Mouse (Mus musculus): Measurements from ENCODE around the gene Vmn1r55.
"Not testable (repeated sequence)": the region's sequence is repeated elsewhere in the genome, so short reads cannot be mapped to it uniquely, and the experiment has no call there.

Gene Vmn1r55

GRCm38 (mm10) chr7:5149570-5149969, at the start of gene Vmn1r55:
Vmn1r55 (minus strand) TSS chr7:5149670.
- DNase-seq = not testable (repeated sequence)

DNA sequence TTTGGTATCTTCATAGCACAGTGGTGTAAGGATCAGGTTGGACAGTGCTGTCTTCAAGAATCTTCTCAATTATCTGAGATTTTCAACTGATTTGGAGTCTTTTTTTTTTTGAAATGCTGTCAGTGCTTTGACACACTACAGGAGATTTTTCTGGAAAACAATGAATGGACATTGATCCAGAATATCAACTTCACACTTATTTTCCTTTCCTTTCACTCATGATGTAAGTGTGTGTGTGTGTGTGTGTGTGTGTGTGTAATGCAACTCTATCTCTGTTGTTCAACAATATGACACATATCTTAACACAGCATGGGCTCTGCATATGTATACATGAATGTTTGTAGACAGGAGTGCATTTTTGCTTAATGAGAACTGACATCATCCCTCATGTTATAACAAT, 47.2 kb upstream of the Vmn1r55 start, which contains the start of gene Vmn1r56:
TSS of gene Vmn1r56 (minus strand) at position 101 of the 400 bp plus-strand sequence.
- DNase-seq = not testable (repeated sequence)

DNA sequence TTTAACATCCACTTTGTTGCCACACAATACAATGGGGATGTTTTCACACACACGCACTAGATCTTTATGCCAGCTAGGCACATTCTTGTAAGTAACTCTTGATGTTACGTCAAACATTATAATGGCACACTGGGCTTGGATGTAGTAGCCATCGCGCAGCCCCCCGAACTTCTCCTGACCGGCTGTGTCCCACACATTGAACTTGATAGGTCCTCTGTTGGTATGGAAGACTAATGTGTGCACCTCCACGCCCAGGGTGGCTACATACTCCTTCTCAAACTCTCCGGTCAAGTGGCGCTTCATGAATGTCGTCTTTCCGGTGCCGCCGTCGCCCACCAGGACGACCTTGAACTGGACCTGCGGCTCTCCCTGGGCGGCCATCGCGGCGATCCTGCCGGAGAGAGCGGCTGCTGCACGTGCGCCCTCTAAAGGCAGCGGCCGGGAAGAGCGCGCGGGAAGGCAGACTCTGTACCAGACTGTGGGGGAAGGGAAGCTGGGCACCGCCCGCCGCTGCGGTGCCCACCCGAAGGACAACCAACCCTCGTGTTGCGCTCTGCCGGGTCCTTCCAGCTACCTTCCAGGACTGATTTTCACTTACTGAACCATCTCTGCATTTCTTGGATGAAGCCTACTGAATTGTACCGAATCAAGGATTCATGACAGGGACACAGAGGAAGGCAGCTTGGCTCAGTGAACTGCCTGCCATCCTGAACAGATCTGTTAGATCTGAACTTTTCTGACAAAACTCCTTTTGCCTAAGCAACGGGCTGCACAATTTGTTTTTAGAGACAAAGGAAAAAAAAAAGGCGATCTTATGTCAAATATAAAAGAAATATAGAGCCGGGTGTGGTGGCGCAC, 23.7 kb downstream of the Vmn1r55 start, which contains the start of gene Rasl2-9:
TSS of gene Rasl2-9 (minus strand) at position 402 of the 858 bp plus-strand sequence.
- peak; percentile 70 for DNase-seq

DNA sequence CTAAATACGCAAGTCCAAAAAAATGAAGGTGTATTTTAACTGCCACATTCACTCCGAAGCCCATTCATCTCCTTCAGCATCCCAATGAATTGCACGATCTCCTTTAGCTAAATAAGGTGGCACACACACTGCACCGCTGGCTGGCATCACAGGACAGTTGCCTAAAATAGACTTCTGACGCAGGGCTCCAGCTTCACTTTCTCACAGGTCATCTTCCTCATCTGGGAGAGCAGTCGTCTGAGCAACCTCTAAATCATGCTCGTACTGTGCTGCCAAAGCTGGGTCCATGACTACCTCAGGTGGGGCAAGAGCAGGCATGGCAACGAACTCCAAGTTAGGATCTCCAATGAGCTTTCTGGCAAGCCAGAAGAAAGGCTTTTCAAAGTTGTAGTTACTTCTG, 24.4 kb downstream of the Vmn1r55 start:
- no peak for DNase-seq

GRCm38 (mm10) chr7:5116850-5117249, 32.6 kb downstream of the Vmn1r55 start, which contains the start of gene Rfpl4:
Rfpl4 (minus strand) TSS chr7:5116950.
- no peak for DNase-seq

DNA sequence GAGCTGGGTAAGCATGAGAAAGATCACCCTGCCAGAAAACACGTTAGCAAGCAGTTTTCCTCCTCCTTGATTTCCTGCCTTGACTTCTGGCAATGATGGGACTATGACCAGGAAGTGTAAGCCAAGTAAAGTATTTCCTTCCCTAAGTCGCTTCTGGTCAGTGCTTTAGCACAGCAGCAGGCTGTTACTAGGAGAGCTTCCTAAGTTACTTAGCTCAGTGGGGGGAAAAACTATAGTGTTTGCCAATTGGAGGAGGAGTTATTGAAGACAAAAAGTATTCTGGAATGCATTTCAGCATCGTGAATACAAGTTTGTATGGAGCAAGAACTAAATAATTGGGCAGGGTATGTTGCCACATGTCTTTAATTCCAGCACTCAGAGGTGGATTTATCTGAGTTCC, 36.8 kb downstream of the Vmn1r55 start:
- no peak for DNase-seq

DNA sequence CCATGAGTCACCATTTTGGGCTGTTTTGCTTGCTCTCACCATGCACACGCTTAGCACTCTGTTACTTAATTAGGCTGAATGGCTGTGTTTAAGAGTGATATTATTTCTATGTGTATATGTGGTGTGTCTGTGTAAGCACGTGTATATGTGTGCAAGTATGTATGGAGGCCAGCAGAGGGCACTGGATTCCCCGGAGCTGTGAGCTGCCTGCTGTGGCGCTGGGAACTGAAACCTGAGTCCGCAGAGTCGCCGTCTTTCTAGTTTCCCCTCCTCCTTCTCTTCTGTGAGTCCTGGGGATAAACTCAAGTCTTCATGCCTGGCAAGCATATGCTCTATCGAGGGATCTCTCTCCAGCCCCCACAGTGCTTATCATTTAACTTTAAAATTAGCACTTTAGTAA, 40.2 kb downstream of the Vmn1r55 start:
- no peak for DNase-seq

DNA sequence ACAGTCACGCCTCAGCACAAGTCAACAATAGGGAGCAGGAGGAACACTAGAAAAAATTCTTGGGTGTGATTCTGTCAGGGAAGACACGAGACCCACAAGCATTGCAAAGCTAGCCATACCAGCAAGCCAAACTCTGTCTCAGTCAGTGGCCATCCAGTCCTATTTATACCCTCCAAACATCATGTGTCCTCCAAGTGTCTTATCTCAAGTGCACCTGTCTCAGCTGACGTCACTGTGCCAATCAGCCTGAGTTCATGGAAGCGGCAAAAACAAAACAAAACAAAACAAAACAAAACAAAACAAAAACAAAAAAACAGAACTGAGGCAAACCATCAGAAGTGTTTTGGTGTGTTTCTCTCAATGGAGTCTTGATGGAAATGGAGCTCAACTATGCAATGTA, 41.2 kb downstream of the Vmn1r55 start:
- no peak for DNase-seq

DNA sequence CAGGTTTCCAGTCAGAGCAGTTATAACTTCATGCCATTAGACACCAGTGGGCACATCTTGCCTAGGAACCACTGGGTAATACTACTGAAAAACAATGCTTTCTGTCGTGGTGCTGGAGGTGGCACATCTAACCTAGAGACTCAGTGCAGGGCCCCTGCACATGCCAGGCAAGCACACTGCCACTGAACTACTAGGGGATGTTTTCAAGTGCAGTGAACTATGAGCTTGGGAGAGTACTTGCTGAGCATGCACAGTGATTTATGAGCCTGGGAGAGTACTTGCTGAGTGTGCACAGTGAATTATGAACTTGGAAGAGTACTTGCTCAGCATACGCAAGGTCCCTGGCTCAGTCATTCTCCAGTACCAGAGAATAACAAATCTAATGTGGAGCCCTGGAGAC, 46.9 kb downstream of the Vmn1r55 start:
- no peak for DNase-seq

DNA sequence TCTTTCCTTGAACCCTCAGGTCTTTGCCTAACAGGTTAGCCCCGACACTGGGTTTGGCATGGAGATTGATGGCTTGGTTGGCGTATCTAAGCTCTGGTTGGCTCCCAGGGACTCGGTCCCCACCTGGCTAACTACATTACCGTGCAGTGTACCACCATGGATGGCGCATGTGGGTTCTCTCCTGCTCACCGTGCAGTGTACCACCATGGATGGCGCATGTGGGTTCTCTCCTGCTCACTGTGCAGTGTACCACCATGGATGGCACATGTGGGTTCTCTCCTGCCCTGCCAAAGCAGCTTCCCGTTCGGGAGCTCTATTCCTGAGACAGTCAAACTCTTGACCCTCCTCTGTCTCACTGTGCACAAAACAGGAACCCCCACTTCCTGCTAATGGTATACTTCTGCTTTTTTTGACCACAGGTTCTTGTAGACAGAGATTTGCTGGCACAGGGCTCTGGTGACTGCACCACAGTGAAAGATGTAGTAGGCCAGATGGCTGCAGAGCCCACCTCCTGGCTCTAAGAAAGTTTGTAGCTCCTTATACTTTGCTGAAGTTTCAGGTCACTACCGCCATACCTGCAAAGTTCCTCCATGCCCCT, 48.3 kb downstream of the Vmn1r55 start:
- DNase-seq = no peak

GRCm38 (mm10) chr7:5099796-5100195, 49.7 kb downstream of the Vmn1r55 start:
- DNase-seq = no peak

GRCm38 (mm10) chr7:5098769-5099168, 50.7 kb downstream of the Vmn1r55 start:
- DNase-seq = no peak

DNA sequence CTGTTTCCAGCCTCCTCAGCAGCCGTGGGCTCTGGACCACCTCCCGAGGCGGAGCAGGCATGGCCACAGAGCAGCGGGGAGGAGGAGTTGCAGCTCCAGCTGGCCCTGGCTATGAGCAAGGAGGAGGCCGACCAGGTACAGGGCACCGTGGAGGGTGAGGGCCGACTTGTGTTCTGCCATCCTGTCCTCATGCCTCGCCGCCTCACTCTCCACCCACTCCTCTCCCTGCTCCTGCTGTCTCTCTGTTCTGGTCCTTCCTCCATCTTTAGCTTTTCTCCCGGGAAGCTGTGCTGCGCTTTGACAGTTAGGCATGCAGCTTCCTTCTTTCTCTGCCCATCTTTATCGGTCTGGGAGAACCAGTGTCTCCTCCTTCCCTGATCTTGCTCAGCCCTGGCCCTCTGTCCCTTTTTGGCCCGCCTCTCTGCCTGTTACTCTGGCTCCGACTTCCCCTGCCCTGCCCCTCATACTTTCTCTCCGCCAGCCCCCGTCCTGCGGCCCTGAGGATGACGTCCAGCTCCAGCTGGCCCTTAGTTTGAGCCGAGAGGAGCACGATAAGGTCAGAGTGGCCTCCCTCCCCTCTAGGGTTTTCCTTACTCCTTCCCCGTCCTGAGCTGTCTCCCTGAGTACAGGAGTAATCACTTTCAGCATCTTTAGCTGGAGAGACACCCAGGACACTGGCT, 56.5 kb downstream of the Vmn1r55 start:
- no peak for DNase-seq

DNA sequence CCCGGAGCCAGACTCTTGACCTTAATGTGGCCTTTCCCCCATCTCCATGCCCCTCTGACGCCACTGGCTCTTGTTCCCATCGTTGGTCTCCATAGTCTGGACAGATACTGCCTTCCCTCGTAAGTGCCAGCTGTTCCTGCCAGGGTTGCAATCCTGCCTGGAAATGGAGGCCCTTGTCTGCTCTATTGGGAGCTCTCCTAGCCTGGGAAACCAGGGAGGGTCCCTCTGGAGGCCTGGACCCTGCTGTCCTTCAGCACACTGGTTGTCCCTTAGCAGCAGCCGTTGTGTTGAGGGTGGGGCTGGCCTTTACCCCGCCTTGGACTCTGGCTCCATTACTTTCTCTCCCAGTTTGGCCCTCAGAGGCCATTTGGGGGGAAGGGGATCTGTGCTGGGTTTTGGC, 57.1 kb downstream of the Vmn1r55 start:
- no peak for DNase-seq

DNA sequence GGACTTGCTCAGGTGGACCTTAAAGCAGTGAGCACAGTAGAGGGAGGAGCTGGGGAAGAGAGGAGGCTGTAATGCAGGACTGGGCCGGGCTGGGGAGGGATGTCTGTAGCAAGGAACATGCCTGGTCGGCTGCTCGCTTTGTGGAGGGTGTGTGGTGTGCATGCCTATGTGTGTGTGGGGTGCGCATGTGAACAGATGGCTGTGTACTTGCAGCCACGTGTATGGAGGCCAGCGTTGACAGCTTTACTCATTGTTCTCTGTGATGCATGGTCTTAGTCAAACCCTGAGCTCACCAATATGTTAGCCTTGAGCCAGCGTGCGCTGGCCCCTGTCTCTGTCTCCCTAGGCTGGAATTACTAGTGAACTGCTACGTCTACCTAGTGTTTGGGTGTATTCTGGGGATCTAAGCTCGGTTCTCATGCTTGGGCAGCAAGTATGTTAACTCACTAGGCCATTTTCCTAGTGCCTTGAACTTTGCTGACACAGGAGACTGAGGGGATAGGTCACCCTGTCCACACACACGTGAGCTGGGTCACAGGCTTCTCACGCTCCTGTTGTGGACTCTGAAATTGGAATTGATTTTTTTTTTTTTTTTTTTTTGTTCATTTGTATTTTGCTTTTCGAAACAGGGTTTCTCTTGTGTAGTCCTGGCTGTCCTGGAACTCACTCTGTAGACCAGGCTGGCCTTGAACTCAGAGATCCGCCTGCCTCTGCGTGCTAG, 58.3 kb downstream of the Vmn1r55 start:
- DNase-seq = no peak

- DNase-seq = no peak
Measured at GRCm38 (mm10) chr7:5089853-5090252, 59.6 kb downstream of the Vmn1r55 start.

GRCm38 (mm10) chr7:5087886-5088285, 61.6 kb downstream of the Vmn1r55 start:
- no peak for DNase-seq

- DNase-seq = no peak
Measured at GRCm38 (mm10) chr7:5086921-5087440, 62.5 kb downstream of the Vmn1r55 start.

- no peak for DNase-seq
Measured at GRCm38 (mm10) chr7:5085512-5085911, 64.0 kb downstream of the Vmn1r55 start.

DNA sequence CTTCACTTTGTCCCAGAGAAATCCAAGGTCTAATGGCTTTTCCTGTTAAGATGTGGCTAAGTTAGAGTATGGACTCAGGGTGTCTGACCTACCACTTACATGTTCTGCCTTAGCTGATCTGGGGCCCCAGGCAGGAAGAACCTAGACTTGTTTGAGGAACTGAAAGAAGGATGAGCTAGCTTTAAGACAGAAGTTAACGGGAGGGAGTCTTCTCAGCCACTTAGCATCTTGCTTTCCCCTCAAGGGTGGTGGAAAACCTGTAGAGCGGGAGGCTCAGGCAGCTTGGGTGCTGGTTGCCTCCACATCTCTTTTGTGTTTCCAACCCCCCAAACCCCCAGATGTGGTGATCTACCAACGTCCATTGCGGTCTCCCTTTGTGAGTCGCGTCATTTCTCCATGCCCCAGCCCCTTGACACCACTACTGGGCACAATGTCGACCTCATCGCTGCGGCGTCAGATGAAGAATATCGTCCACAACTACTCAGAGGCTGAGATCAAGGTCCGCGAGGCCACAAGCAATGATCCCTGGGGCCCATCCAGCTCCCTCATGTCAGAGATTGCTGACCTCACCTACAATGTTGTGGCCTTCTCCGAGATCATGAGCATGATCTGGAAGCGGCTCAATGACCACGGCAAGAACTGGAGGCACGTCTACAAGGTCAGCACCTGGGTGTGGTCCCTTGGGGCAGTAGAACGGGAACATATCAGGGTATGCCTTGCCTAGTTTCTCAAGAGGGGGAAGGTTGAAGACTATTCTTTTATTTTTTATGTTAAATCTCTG, 66.0 kb downstream of the Vmn1r55 start:
- no peak for DNase-seq

DNA sequence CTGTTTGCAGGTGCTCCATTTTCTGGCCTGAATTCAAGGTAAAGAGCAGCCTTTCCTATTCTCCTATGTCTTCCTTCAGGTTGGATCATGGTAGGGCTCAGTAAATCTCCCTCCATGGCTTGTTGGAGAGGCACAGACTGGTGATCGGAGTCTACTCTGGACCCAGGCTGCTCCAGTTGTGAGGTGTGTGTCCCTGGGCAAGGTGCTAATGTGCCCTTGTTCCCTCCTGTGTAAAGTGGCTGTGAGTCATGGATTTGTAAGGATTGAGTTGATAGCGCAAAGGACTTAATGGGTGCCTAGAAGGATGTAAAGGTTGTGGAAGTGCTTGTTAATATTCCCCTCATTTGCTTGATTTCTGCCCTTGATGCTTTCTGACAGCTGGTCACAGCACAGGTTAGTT, 67.5 kb downstream of the Vmn1r55 start:
- DNase-seq = no peak

DNA sequence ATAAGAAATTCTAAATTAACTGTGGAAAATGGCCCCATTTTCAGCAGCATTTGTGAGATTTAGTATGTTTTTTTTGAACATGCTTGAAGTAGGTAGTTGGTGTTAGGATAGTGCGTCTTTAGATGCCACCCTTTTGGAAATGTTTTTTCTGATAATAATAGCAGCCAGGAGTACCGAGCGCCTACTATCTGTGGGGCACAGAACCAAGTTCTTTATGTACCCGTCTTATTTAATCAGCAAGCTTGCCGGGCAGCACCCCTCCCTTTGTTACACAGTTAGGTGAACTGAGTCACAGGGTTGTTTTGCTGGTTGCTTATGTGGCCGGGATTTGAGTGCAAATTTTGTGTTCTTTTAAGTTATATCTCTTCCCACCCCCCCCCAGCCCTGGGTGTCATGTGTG, 68.2 kb downstream of the Vmn1r55 start:
- DNase-seq = no peak
